Mouse (Mus musculus): ENCODE results near the gene C1qbp. TPM values are rescaled to one million over a fixed set of nuclear protein-coding genes. Genes with fewer than 3 reads are reported as not detected.

C1qbp gene
- polyA plus RNA-seq, 1 experiment from 2014 or later, result 291 TPM

GRCm38 (mm10) chr11:70964222-70964907, 18.5 kb downstream of the C1qbp start:
- Histone ChIP-seq H3K4me2 (ENCODE audit: low read depth, low read length) (no peak overlapping the region), H3K9ac (ENCODE audit: low read length) (no peak overlapping the region), H3K4me1 (ENCODE audit: control insufficient read depth, insufficient read depth, low read length) (peaks cover 11% of the 10 kb centered on the region), H3K27ac (ENCODE audit: low read length) (no peak overlapping the region), H3K9me3 (replicated peaks; ENCODE audit: control insufficient read depth, low read length) (no peaks in the 10 kb centered on the region), H3K4me3 (ENCODE audit: low read length) (no peak overlapping the region), H3K36me3 (ENCODE audit: control insufficient read depth, insufficient read depth) (peaks cover 46% of the 10 kb centered on the region), H3K27me3 (ENCODE audit: control insufficient read depth, insufficient read depth, low read length) (no peaks in the 10 kb centered on the region)
- WGBS, result 87% methylated on average over 4 of the region's 4 CpGs
- ATAC-seq (replicated peaks; ENCODE audit: extremely low read depth, insufficient read depth, low FRiP score), result no peak

- H3K27me3 ChIP-seq (ENCODE audit: control insufficient read depth, insufficient read depth, low read length), result no peaks in the 10 kb centered on the region
- no peak overlapping the region for H3K9ac ChIP-seq (ENCODE audit: low read length)
- no peak overlapping the region for H3K27ac ChIP-seq (ENCODE audit: low read length)
- WGBS, result 88% methylated on average over 5 of the region's 5 CpGs
- H3K4me1 ChIP-seq (ENCODE audit: control insufficient read depth, insufficient read depth, low read length), result no peaks in the 10 kb centered on the region
- H3K9me3 ChIP-seq (replicated peaks; ENCODE audit: control insufficient read depth, low read length), result no peaks in the 10 kb centered on the region
- ATAC-seq (replicated peaks; ENCODE audit: extremely low read depth, insufficient read depth, low FRiP score), result no peak
- H3K4me2 ChIP-seq (ENCODE audit: low read depth, low read length), result no peak overlapping the region
- peaks cover 68% of the 10 kb centered on the region for H3K36me3 ChIP-seq (ENCODE audit: control insufficient read depth, insufficient read depth)
- H3K4me3 ChIP-seq (ENCODE audit: low read length), result no peak overlapping the region
Measured at GRCm38 (mm10) chr11:70960786-70961554, 21.9 kb downstream of the C1qbp start.

GRCm38 (mm10) chr11:70954711-70955110, 28.1 kb downstream of the C1qbp start:
- Histone ChIP-seq H3K4me2 (ENCODE audit: low read depth, low read length) (no peak overlapping the region), H3K27ac (ENCODE audit: low read length) (no peak overlapping the region), H3K9ac (ENCODE audit: low read length) (no peak overlapping the region), H3K27me3 (ENCODE audit: control insufficient read depth, insufficient read depth, low read length) (no peaks in the 10 kb centered on the region), H3K4me1 (ENCODE audit: control insufficient read depth, insufficient read depth, low read length) (no peaks in the 10 kb centered on the region), H3K36me3 (ENCODE audit: control insufficient read depth, insufficient read depth) (peaks cover 70% of the 10 kb centered on the region), H3K4me3 (ENCODE audit: low read length) (no peak overlapping the region), H3K9me3 (replicated peaks; ENCODE audit: control insufficient read depth, low read length) (no peaks in the 10 kb centered on the region)
- ATAC-seq (replicated peaks; ENCODE audit: extremely low read depth, insufficient read depth, low FRiP score), result no peak
- 88% methylated on average over 4 of the region's 4 CpGs for WGBS

GRCm38 (mm10) chr11:70944935-70945817, 37.6 kb downstream of the C1qbp start:
- Histone ChIP-seq H3K36me3 (ENCODE audit: control insufficient read depth, insufficient read depth) (peaks cover 78% of the 10 kb centered on the region), H3K9me3 (replicated peaks; ENCODE audit: control insufficient read depth, low read length) (no peaks in the 10 kb centered on the region), H3K4me2 (ENCODE audit: low read depth, low read length) (no peak overlapping the region), H3K4me1 (ENCODE audit: control insufficient read depth, insufficient read depth, low read length) (no peaks in the 10 kb centered on the region), H3K27ac (ENCODE audit: low read length) (no peak overlapping the region), H3K9ac (ENCODE audit: low read length) (no peak overlapping the region), H3K4me3 (ENCODE audit: low read length) (no peak overlapping the region), H3K27me3 (ENCODE audit: control insufficient read depth, insufficient read depth, low read length) (no peaks in the 10 kb centered on the region)
- ATAC-seq (replicated peaks; ENCODE audit: extremely low read depth, insufficient read depth, low FRiP score), result no peak
- WGBS, result 91% methylated on average over 4 of the region's 4 CpGs

- Histone ChIP-seq H3K36me3 (ENCODE audit: control insufficient read depth, insufficient read depth) (peaks cover 66% of the 10 kb centered on the region), H3K4me3 (ENCODE audit: low read length) (no peak overlapping the region), H3K9ac (ENCODE audit: low read length) (no peak overlapping the region), H3K27me3 (ENCODE audit: control insufficient read depth, insufficient read depth, low read length) (no peaks in the 10 kb centered on the region), H3K9me3 (replicated peaks; ENCODE audit: control insufficient read depth, low read length) (no peaks in the 10 kb centered on the region), H3K4me2 (ENCODE audit: low read depth, low read length) (no peak overlapping the region), H3K4me1 (ENCODE audit: control insufficient read depth, insufficient read depth, low read length) (no peaks in the 10 kb centered on the region), H3K27ac (ENCODE audit: low read length) (no peak overlapping the region)
- WGBS, result 88% methylated on average over 7 of the region's 7 CpGs
- no peak for ATAC-seq (replicated peaks; ENCODE audit: extremely low read depth, insufficient read depth, low FRiP score)
Measured at GRCm38 (mm10) chr11:70943651-70944050, 39.2 kb downstream of the C1qbp start.

- Histone ChIP-seq H3K4me3 (ENCODE audit: low read length) (no peak overlapping the region), H3K27me3 (ENCODE audit: control insufficient read depth, insufficient read depth, low read length) (no peaks in the 10 kb centered on the region), H3K36me3 (ENCODE audit: control insufficient read depth, insufficient read depth) (peaks cover 66% of the 10 kb centered on the region), H3K27ac (ENCODE audit: low read length) (no peak overlapping the region), H3K9me3 (replicated peaks; ENCODE audit: control insufficient read depth, low read length) (no peaks in the 10 kb centered on the region), H3K4me2 (ENCODE audit: low read depth, low read length) (no peak overlapping the region), H3K9ac (ENCODE audit: low read length) (no peak overlapping the region), H3K4me1 (ENCODE audit: control insufficient read depth, insufficient read depth, low read length) (no peaks in the 10 kb centered on the region)
- ATAC-seq (replicated peaks; ENCODE audit: extremely low read depth, insufficient read depth, low FRiP score), result no peak
- WGBS, result 79% methylated on average over 1 of the region's 1 CpGs
Measured at GRCm38 (mm10) chr11:70942596-70942995, 40.2 kb downstream of the C1qbp start.

- no peaks in the 10 kb centered on the region for H3K9me3 ChIP-seq (replicated peaks; ENCODE audit: control insufficient read depth, low read length)
- no peak for ATAC-seq (replicated peaks; ENCODE audit: extremely low read depth, insufficient read depth, low FRiP score)
- H3K9ac ChIP-seq (ENCODE audit: low read length), result no peak overlapping the region
- WGBS, result 88% methylated on average over 7 of the region's 7 CpGs
- peaks cover 25% of the 10 kb centered on the region for H3K36me3 ChIP-seq (ENCODE audit: control insufficient read depth, insufficient read depth)
- H3K4me1 ChIP-seq (ENCODE audit: control insufficient read depth, insufficient read depth, low read length), result no peaks in the 10 kb centered on the region
- H3K4me3 ChIP-seq (ENCODE audit: low read length), result no peak overlapping the region
- H3K27me3 ChIP-seq (ENCODE audit: control insufficient read depth, insufficient read depth, low read length), result no peaks in the 10 kb centered on the region
- no peak overlapping the region for H3K4me2 ChIP-seq (ENCODE audit: low read depth, low read length)
- no peak overlapping the region for H3K27ac ChIP-seq (ENCODE audit: low read length)
Measured at GRCm38 (mm10) chr11:70935316-70935715, 47.5 kb downstream of the C1qbp start.

- H3K27ac ChIP-seq (ENCODE audit: low read length), result no peak overlapping the region
- ATAC-seq (replicated peaks; ENCODE audit: extremely low read depth, insufficient read depth, low FRiP score), result no peak
- no peak overlapping the region for H3K9ac ChIP-seq (ENCODE audit: low read length)
- H3K36me3 ChIP-seq (ENCODE audit: control insufficient read depth, insufficient read depth), result peaks cover 16% of the 10 kb centered on the region; the same call in 1 of the 2 replicates
- H3K4me1 ChIP-seq (ENCODE audit: control insufficient read depth, insufficient read depth, low read length), result no peaks in the 10 kb centered on the region
- H3K9me3 ChIP-seq (replicated peaks; ENCODE audit: control insufficient read depth, low read length), result no peaks in the 10 kb centered on the region
- H3K27me3 ChIP-seq (ENCODE audit: control insufficient read depth, insufficient read depth, low read length), result no peaks in the 10 kb centered on the region
- no peak overlapping the region for H3K4me2 ChIP-seq (ENCODE audit: low read depth, low read length)
- H3K4me3 ChIP-seq (ENCODE audit: low read length), result no peak overlapping the region
- WGBS, result 89% methylated on average over 5 of the region's 5 CpGs
Measured at GRCm38 (mm10) chr11:70931461-70931860, 51.4 kb downstream of the C1qbp start.
